Mouse (Mus musculus): ENCODE measurements at regions not wholly inside any gene's neighbourhood (a gene's known extent, or its start where the extent isn't known, plus 50 kb on each side); places are given as distances from the start of the nearest gene placed in this dataset.

DNA sequence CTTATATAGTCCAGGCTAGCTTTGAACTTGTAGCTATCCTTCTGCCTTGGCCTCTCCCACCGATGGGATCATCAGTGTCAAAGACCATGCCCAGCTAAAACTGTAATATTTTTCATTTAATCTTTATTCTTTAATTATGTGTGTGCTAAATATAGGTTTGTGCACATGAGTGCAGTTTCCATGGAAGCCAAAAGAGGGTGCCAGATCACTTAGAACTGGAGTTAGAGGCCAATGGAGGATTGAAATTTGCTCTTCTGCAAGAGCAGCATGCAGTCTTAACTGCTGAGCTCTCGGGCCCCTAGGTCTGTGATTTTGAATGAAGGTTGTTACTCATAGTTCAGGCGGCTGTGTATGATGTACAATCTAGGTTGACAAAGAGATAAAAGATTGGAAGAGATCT, 66.6 kb upstream of the Slc22a22 start:
- no peak for DNase-seq (ENCODE audit: low read depth, low spot score)

- no peak for DNase-seq (ENCODE audit: low read depth, low spot score)
Measured at GRCm38 (mm10) chr15:57542630-57543029, 65.2 kb upstream of the Slc22a22 start.

DNA sequence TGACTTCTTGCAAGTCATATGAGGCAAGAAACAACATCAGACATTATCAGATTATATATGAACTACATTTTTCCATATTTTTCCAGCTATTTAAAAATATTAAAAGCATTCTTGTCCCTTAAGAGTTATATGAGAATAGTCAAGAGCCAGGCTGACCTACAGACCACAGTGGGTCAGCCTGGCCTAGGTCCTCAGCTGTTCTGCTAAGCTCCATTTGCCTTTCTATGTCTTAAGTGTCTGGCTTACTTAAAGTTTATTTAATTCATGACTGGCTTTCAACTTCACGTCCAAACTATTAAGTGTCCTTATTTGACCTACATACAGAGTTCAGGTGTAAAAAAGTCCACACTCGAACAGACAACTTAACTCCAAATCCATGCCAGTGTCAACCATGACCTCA, 58.1 kb upstream of the Slc22a22 start:
- no peak for DNase-seq (ENCODE audit: low read depth, low spot score)
